Mouse (Mus musculus) right cerebral cortex, postnatal 10 days (tissue): ENCODE measurements at regions not wholly inside any gene's neighbourhood (a gene's known extent, or its start where the extent isn't known, plus 50 kb on each side); places are given as distances from the start of the nearest gene placed in this dataset.

Source experiments
- DNase-seq, 2 experiments: peaks; one replicate each; pipeline ENCODE4 v3.0.0; 2021; ENCODE audit warnings: low spot score in 2 of 2

DNA sequence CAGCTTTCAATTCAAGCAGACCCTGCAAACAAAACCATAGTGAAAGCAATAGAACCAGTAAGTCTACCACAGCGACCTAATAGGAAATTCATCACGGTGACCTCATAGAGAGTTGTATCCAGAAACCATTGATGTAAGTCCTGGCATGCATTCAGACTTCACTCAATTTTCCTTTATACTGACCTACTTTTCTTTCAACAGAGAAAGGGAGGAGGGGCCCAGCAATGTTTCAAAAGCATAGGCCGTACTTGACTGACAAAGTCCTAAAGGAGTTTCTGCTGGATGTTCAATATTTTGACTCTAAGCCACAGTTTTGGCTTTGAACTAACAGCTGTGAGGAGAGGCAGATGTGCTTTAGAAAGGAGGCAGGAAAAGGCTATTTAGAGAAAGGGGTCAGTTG is 88.4 kb downstream of the AI593442 start:
- DNase-seq: no peak

DNA sequence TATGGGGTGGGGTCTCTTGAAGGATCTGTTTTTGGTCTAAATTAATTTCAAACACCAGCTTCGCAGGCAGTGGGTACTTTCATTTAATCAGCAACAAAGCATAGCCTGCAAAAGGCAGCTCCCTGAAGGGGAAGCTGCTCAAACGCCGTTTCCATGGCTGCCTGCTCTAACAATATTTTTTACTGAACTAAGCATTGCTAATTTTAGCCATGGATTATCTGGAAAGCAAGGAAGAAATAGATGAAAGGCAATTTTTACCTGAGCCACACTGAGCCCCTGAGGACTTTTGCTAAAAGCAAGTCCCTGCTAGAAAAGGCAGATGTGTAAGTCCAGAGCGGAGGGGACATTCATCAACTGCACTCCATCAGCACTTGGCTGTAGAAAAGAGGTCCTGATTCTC is 105.5 kb downstream of the AI593442 start:
- DNase-seq: peak; percentile 54 to 71

DNA sequence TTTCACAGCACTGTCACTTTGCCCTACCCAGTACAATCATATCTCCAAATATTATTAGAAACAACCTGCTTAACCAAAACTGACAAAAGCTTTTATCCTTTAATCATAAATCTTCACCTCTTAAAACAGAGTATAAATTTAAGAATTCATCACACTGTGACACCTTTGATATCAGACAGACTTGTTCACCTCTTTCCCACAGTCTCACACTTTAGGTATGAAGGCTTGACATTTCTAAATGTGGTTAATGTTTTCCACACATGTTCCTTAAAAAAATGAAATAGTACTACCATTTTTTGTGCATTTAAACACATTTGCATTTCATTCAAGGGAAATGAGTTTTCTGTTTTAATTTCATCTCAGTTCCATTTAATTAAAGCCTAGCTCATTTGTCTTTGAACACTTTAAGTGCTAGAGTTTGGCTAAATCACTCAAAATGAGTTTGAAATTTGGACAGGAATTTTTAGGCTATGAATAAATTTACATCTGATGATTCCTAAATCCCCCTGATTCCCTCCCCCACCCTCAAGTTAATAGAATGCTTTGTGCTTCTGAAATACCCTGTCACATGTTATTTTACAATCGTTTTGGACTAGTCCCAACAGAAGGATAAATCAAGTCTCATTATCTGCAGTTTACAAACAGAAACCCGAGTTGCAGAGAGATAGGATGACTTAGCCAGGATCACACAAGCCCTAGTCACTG is 127.9 kb downstream of the AI593442 start:
- DNase-seq: no peak

DNA sequence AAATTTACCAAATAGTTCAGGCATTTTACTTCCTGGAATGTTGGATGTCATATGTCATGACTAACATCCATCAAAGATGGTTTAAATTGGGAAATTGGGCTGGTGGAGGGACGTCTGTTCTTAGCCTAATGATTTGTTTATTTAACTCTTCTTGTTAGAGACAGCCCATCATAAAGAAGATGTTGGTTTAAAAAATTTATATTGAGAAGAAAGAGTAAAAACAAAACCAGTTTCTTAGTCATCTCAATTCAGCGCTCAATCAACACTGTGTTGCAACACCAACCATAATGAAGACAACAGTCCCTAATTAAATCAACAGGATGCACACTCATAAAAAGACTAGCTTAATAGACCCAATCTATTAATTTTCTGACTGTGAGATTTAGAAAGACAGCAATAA is 133.5 kb downstream of the AI593442 start:
- no peak for DNase-seq

DNA sequence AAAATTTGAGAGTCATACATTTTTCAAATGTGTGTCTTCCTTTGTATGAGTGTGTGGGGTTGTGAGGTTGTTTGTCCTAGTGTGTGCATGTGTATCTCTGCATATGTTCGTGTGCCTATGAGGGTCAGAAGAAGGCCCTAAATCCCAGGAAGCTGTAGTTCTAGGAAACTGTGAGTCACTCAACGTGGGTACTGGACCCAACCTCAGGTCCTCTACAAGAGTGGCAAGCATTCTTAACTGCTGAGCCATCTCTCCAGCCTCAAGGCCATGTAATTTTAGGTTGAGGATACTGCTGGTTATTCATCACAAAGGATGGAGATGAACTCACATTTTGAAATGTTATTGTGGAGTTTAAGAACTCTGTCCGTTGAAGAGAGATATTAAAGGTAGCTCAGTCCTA is 140.5 kb downstream of the AI593442 start:
- no peak for DNase-seq

DNA sequence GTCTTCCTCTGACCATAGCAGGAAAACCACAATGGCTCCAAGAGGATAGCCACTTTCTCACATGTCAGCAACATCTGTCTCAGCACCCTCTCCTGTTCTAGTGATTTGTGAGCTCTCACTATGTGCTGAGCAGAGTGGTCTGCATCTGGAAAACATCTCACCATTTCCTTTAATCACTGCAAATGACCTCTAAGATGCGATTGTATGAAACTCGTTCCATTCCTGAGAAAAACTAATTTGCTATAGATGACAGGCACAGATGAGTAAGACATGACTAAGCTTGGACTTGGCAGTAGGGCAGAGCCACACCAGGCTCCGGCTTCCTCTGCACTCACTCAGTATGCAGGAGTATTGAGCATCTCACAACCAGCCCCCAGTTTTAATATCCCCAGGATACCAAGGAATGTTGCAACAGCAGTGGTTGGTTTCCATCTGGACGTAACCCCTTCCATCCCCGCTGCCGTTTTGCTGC is 150.1 kb downstream of the AI593442 start:
- DNase-seq: no peak

DNA sequence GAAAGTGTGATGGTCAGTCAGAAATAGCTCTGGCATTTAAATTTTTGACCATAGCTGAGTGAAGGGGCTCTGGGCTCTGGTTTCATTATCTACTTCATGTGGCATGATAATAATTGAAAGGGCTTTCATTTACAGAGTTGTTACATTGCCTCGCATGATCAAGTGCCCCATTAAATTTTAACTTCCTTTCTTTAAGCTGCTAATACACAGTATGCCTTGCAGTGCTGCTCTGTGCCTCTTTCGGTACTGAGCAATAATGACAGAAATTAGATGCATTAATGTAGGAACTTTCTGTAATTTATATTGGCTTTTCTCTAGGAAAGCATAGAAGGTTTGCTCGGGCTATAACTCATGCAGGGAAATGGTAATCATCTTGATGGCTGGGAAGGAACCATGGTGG is 179.1 kb downstream of the AI593442 start:
- DNase-seq: no peak

DNA sequence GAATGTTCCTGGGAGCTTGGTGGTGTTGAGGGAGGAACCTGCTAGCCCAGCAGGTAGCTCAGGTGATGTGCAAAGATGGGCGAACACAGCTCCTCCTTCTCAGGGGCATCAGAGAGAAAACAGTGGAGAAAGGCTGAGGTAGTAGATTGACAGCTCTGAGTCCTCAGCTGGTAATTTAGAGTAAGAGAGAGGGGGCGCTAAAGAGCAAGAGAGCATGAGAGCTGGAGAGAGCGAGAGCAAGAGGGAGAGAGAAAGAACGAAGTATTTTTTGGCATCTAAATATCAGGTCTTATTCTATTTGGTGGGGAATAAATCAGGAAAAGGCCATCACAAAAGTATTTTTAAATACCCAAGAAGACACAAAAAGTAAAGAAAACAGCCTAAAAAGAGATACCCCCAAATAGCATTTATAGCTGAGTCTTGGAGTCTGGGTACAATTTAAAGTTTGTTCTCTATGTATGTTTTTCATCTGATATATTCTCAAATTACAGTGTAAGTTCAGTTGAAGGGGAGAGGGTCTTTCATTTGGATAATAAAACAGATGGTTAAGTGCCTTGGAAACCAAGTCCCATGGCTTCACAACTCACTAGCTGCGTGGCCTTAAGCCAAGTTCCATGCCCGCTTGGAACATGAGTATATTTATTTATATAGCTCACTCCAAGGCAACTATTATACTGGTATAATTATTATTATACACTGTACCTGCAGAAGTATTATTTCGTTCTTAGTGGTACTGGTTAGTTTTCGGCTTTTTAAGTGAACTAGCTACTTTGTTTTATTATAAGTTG is 183.9 kb downstream of the AI593442 start:
- DNase-seq: peak in 1 of 2 experiments; percentile 24

DNA sequence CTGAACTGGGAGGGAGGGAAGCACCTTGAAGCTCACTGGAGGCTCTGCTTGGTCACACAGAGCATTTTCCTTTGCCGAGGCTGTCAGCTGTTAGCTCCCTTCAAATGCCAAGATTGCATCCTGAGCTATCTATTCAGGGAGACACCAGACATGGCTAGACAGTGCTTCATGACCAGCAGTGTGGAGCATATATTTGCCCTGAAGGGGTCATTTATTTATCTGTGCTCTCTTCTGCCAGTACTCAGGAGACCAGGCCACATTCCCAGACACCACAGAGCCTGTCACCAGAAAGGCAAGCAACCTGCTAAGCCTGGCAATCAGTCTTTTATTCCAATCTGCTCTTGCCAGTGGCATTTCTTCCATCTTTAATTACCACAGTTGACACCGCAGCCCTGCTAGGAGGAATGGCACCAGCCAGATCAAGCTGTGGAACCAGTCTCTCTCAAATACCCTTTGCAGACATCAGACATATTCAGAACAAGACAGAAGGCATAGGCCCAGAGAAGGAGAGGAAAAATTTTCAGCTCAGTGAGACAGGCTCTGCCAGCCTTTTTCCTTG is 186.6 kb downstream of the AI593442 start:
- DNase-seq: no peak

DNA sequence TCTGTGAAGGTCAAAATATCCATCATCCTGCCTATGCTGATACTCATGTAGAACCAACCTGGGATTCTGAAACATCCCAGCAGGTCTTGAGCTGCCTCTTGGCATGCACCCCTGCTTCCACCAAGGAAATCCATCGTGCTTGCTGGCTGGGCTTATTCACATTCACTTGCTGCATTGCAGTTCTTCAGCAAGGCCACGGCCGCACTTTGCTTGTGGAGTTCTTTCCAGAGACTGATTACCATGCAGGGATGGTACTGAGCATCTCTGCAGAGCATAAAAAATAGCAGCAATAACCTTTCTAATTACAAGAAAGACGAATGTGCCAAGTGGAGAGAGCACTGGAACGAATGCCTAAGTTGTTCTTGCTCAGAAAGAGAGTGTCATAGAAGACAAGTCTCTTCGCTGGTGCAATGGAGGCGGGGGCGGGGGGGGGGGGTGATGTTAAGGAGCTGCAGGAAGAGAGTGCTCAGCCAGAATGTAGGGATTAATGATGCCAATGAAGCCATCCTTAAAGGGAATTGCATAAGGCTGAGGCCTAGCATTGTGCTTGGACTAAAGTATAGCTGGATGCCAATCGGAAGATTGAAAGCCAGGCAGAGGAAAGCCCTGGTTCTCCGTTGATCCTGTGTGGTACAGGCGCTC is 205.9 kb downstream of the AI593442 start:
- peak; percentile 35 to 43 for DNase-seq

DNA sequence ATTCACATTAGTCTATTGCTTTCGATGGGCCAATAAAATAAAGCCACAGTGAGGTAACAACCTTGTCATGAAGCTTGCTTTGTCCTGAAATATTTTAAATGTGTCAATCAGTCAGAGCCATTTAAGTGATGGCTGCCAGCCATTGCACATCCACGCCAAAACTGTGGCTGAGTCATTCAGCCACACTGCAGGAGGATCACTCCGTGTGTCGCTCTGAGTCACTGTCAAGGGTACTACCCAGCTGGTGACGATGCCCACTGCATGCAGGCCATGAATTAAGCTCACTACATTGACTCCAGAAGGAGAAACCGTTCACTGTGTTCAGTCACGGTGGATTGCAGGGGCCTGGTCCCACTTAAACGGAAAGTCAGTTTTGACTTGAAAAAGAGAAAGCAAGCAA is 206.7 kb downstream of the AI593442 start:
- peak; percentile 29 to 38 for DNase-seq

DNA sequence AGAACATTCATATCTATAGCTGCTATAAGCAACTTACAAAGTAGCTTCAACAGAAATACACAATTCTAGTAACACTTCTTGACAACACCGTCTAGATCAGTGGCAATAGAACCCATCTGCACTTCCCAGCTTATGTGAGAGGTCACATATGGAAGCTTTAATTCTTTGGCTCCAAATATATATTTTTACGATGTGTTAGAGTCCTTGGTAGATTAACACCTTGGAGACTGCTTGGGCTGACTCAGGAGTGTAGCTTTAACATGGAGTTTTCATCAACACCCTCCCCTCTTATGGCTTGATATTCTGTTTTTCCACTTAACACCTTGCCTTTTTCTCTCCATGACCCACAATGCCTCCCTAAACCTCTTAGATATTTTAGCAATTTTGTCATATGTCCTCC is 221.1 kb downstream of the AI593442 start:
- DNase-seq: no peak

DNA sequence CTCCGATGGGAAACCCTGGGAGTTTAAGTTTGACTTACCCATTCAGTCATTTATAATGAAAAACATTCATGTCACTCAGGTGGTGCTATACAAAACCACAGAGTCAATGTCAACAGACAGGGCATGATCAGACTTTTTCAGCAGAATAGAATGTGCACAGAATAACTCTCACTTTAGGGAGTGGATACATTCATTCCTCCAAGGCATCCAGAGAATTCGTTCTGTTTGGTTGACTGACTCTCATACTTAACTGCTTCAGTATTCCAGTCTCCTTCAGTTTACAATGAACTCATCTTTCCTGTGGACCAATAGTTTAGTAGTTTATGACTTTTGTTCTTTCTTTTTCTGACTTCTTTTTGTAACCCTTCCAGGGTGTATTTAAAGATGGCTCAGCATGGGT is 225.1 kb downstream of the AI593442 start:
- DNase-seq: no peak

DNA sequence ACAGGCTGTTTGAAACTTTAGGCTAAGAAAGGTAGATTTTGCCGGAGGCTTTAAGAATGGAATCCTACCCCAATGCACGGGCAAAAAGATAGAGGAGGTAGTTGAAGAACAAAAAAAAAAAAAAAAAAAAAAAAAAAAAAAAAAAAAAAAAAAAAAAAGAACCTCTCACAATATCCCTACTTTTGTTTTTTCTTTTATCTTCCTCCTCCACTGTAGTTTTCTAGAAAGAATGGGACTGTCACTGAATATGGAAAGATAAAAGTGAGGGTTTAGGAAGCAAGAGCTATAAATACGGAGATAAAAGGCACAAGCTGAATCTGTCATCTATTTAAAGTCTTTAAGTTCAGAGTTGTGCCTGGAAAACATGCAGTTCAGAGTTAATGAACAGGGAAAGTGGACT is 227.8 kb downstream of the AI593442 start:
- DNase-seq: no peak

DNA sequence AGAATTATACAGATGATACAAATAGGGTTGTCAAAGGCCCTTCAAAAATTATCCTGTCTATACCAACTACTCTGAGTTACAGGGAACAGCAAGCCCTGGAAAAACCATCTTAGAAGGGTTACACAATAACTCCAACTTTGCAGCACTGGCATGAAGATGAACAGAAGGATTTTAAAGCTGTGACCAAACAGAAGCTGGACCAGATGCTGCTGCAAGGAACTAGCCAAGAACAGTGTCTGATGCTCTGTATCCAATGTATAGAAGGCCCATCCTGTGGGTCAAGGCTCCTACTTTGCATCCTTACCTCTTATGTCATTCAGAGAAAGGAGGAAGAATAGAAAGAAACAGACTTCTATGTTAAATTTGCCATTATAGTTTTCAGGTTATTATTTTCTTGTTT is 231.3 kb downstream of the AI593442 start:
- DNase-seq: peak in 1 of 2 experiments; percentile 44

DNA sequence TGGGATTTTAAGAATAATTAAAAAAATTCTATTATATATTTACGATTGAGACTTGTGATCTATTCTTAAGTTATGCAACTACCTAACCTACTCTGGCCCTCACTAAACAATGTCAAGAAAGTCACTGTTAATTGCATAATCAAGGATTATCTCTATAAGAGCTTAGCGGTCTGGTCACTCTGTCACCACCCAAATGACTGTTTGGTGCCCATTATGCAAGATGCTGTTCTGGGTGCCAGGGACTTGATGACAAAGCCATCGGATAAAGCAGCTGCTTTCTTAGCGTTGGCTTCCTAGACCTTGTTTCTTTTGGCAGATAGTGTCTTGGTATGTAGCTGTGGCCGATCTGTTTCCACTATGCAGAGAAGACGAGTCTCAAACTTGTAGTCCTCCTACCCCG is 236.4 kb downstream of the AI593442 start:
- no peak for DNase-seq

DNA sequence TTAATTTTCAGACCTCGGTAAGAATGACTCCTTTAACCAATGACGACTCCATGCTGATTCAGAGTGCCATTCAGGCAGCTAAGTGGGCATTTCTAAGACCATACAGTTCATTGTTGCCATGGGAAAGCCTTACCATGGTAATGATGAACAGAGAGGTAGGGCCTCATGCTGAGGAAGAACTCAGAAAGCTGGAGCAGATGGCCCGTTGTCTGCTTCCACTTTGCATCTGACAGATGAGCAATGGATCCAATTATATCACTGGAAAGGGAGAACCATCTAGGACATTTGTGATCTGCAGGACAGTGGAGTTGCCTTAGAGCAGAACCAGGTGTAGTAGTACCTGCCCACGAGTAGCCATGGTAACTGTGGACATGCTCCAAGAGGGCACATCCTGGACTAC is 245.4 kb downstream of the AI593442 start:
- DNase-seq: peak; percentile 34 to 59

DNA sequence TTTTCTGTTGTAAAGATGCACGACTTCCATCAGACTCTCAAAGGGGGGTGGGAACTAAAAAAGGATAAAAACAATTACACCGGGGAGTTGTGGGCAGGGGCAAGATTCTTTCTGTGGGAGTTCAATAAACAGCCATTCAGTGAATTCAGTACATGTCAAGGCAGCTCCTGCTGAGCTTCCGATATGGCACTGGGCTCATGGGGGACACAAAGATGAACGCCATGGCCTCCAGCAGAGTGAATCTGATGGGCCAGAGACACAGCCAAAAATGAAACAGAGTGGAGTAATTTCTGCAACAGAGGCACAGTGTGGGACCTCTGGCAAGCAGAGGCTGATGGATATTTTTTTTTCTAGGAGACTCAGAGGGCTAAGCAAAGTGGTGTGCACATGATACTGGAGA is 254.2 kb downstream of the AI593442 start:
- no peak for DNase-seq

DNA sequence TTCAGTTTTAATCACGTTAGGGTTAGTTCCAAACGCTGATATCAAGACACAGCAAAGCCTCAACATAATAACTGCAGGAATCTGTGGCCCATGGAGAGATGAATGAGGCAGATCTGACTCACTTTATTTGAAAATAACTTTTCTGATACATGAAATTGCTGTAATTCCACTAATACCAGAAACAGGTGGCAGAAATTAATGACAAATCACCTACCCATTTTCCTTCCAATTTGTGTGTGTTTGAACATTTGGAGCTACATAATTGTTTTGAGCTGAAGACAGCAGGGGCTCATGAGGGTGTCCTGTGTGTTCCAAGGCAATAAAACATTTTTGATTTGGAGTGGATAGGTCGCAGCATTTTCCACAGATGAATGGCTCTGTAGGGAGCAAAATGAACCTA is 254.2 kb upstream of the Zc3h12c start:
- DNase-seq: no peak

DNA sequence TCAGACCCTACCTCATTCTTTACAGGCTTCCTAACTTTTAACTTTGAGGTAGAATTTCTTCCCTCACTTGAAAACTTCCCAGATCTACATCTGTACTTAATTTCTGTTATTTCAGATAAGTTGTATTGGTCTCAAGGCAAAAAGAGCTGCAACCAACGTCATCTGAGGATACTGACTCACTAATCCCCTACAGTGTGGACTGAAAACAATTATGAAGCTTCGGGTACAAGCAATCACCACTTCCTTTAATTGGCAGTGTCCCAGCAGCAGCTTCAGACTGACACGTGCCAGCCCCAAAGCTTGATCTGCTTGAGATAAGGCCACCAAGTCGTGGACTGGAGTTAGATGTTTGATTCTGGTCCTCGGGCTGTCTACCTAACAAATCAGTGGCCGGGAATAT is 247.3 kb upstream of the Zc3h12c start:
- DNase-seq: no peak

DNA sequence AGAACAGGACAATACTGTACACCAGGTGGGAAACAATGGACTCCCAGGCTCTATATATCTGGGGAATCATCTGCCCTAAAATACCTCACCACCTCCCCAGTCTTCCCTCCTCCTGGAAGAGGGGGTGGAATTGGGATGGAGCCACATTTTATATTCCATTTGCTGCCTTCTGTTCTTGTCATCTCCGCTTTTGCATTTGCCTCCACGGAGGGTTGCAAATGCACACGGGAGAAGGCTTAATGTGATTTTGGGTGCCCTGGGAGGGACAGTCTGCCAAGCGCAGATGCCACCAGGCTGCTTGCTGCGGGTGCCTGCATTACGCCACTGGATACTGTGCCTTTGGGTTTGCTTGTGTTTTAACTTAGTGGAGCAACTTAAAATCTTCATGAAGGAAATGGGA is 239.5 kb upstream of the Zc3h12c start:
- DNase-seq: peak; percentile 73 to 78

DNA sequence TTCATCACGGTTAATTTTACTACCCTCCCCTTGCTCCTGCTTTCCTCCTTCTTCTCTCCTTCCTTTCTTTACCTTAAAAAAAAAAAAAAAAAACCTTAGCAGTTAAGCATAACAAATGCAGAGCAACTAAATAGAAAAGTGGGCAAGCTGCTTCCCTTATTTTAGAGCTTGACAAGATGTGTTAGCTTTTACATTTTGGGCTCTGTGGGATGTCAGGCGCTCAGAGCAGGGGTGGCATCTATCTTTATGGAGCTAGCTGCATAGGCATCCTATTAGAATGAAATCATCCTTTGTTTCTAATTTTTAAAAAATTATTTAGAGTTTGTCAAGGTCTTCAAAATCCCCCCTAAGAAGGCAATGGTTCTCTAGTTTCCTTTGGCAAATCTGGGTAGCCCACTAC is 234.1 kb upstream of the Zc3h12c start:
- DNase-seq: peak; percentile 41 to 58
